Mouse (Mus musculus): ENCODE measurements around the gene Sptb. TPM values are rescaled to one million over a fixed set of nuclear protein-coding genes. Genes with fewer than 3 reads are reported as not detected.

The Sptb gene
- polyA plus RNA-seq, 1 experiment = 18.9 TPM

- DNase-seq (ENCODE audit: low read depth in 1 of 2, low spot score in 2 of 2) = no peak
- TF ChIP-seq CTCF (IDR thresholded peaks at IDR 0.05; ENCODE audit: extremely low read depth, insufficient read depth, insufficient read length, insufficient replicate concordance) (no peak), POLR2A (IDR thresholded peaks at IDR 0.05; ENCODE audit: low read depth, low read length) (no peak)
- Histone ChIP-seq H3K36me3 (ENCODE audit: control insufficient read depth, insufficient read depth, low read length) (peaks cover 10% of the 10 kb centered on the region), H3K4me3 (ENCODE audit: extremely low read depth, insufficient read depth, insufficient read length) (no peak overlapping the region), H3K27me3 (ENCODE audit: control insufficient read depth, insufficient read depth, low read length) (no peaks in the 10 kb centered on the region), H3K4me1 (ENCODE audit: control insufficient read depth, insufficient read depth, insufficient read length) (no peaks in the 10 kb centered on the region), H3K27ac (ENCODE audit: insufficient read depth, low read length) (no peak overlapping the region)
- WGBS = 90% methylated on average over 10 of the region's 10 CpGs
Observed at GRCm38 (mm10) chr12:76571266-76571665, 139.1 kb downstream of the Sptb start.

DNA sequence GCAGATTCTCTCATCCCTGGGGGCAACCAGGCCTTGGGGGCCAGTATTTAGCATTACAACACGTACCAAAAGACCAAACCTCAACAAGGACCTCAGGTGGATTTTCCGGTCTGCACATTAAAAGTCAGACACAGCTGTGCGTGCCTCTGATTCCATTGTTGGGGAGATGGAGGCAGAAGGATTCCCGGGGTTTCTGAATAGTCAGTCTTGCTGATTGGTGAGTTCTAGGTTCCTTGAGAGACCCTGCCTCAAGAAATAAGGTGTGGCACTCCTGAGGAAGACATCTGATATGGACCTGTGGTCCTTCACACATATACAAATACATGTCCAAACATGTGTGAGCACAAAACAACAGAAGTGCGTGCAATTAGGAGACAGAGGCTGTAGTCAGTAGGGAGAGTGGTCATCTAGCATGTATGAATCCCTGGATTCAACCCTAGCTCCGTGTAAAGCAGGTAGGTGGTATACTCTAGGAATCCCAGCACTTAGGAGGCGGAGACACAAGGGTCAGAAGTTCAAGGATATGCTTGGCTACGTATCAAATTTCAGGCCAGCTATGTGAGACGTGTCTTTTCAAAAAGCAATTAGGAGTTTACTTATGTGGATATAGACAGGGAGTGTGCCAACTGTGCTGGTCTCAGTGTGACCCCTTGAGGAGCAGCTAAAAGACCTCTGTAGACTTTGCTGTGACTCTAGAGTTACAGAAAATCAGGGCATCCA is 140.0 kb downstream of the Sptb start:
- Histone ChIP-seq H3K27ac (ENCODE audit: insufficient read depth, low read length) (no peak overlapping the region), H3K27me3 (ENCODE audit: control insufficient read depth, insufficient read depth, low read length) (no peaks in the 10 kb centered on the region), H3K4me3 (ENCODE audit: extremely low read depth, insufficient read depth, insufficient read length) (no peak overlapping the region), H3K36me3 (ENCODE audit: control insufficient read depth, insufficient read depth, low read length) (peaks cover 11% of the 10 kb centered on the region), H3K4me1 (ENCODE audit: control insufficient read depth, insufficient read depth, insufficient read length) (no peaks in the 10 kb centered on the region)
- no peak for DNase-seq (ENCODE audit: low read depth in 1 of 2, low spot score in 2 of 2)
- TF ChIP-seq POLR2A (IDR thresholded peaks at IDR 0.05; ENCODE audit: low read depth, low read length) = no peak
- TF ChIP-seq CTCF (IDR thresholded peaks at IDR 0.05; ENCODE audit: extremely low read depth, insufficient read depth, insufficient read length, insufficient replicate concordance) = no peak
- 88% methylated on average over 9 of the region's 9 CpGs for WGBS

DNA sequence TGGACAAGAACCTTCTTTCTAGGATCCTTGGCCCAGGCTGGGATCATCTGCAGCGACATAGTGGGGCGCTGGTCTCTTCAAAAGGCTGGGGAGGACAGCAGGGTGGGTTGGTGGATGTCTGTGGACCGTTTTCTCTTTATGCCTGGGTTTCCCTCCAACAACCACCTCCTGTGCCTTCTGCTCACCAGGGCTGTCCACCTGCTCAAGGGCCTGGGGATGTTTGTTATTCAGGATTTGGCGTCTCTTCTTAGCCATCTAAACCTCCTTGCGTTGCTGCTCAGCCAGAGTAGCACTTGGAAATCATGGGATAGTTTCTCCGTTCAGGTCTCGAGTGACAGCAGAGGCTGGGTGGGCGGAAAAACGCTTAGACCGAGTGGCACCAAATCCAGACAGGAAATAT is 144.1 kb downstream of the Sptb start:
- Histone ChIP-seq H3K36me3 (ENCODE audit: control insufficient read depth, insufficient read depth, low read length) (peaks cover 10% of the 10 kb centered on the region), H3K27ac (ENCODE audit: insufficient read depth, low read length) (no peak overlapping the region), H3K27me3 (ENCODE audit: control insufficient read depth, insufficient read depth, low read length) (no peaks in the 10 kb centered on the region), H3K4me3 (ENCODE audit: extremely low read depth, insufficient read depth, insufficient read length) (no peak overlapping the region), H3K4me1 (ENCODE audit: control insufficient read depth, insufficient read depth, insufficient read length) (no peaks in the 10 kb centered on the region)
- WGBS = 98% methylated on average over 10 of the region's 10 CpGs
- TF ChIP-seq CTCF (IDR thresholded peaks at IDR 0.05; ENCODE audit: extremely low read depth, insufficient read depth, insufficient read length, insufficient replicate concordance) = no peak
- TF ChIP-seq POLR2A (IDR thresholded peaks at IDR 0.05; ENCODE audit: low read depth, low read length) = no peak
- no peak for DNase-seq (ENCODE audit: low read depth in 1 of 2, low spot score in 2 of 2)

DNA sequence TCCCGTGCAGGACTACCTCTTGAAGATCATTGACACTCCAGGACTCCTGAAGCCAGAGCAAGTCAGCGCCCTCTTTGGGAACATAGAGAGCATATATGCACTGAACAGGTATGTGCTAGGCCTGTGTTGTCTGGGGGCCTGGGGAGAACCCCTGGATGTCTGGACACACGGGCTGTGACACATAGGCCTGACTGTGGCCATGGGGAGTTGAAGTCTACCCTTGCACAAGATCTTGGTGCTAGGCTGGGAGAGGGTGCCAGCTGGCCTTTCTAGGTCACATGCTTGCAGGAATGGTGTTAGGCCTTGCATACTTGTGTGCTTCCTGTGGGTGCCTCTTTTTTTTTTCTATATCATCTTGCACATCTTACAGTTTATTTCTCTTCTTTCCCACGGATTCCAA is 148.2 kb downstream of the Sptb start:
- no peak for DNase-seq (ENCODE audit: low read depth in 1 of 2, low spot score in 2 of 2)
- H3K27me3 ChIP-seq (ENCODE audit: control insufficient read depth, insufficient read depth, low read length) = no peaks in the 10 kb centered on the region
- no peaks in the 10 kb centered on the region for H3K4me1 ChIP-seq (ENCODE audit: control insufficient read depth, insufficient read depth, insufficient read length)
- 82% methylated on average over 4 of the region's 4 CpGs for WGBS
- no peak for TF ChIP-seq POLR2A (IDR thresholded peaks at IDR 0.05; ENCODE audit: low read depth, low read length)
- TF ChIP-seq CTCF (IDR thresholded peaks at IDR 0.05; ENCODE audit: extremely low read depth, insufficient read depth, insufficient read length, insufficient replicate concordance) = no peak
- H3K27ac ChIP-seq (ENCODE audit: insufficient read depth, low read length) = no peak overlapping the region
- H3K36me3 ChIP-seq (ENCODE audit: control insufficient read depth, insufficient read depth, low read length) = peaks cover 10% of the 10 kb centered on the region
- no peak overlapping the region for H3K4me3 ChIP-seq (ENCODE audit: extremely low read depth, insufficient read depth, insufficient read length)

DNA sequence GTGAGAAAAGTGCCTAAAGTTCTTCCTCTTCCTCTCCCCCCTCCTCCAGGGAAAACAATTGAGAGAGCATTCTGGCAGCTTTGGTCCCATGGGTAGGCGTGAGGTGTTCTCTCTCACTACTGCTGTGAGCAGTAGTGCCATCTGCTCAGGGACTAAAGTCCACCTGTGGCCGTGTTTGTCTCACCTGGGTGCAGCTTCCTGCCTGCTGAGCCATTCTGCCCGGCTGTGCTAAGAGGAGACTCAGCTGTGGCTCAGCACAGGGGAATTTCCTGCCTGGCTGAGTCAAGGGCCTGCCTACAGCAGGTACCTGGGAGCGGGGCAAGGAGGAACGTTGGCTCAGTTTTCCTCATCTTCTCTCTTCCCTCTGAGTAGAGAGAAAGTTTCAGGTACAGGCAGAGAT is 152.1 kb downstream of the Sptb start:
- 57% methylated on average over 5 of the region's 5 CpGs for WGBS
- H3K27me3 ChIP-seq (ENCODE audit: control insufficient read depth, insufficient read depth, low read length) = no peaks in the 10 kb centered on the region
- no peaks in the 10 kb centered on the region for H3K36me3 ChIP-seq (ENCODE audit: control insufficient read depth, insufficient read depth, low read length)
- TF ChIP-seq CTCF (IDR thresholded peaks at IDR 0.05; ENCODE audit: extremely low read depth, insufficient read depth, insufficient read length, insufficient replicate concordance) = no peak
- TF ChIP-seq POLR2A (IDR thresholded peaks at IDR 0.05; ENCODE audit: low read depth, low read length) = no peak
- DNase-seq (ENCODE audit: low read depth in 1 of 2, low spot score in 2 of 2) = no peak
- peaks cover 8% of the 10 kb centered on the region; the same call in 1 of the 2 replicates for H3K4me1 ChIP-seq (ENCODE audit: control insufficient read depth, insufficient read depth, insufficient read length)
- H3K27ac ChIP-seq (ENCODE audit: insufficient read depth, low read length) = no peak overlapping the region
- H3K4me3 ChIP-seq (ENCODE audit: extremely low read depth, insufficient read depth, insufficient read length) = no peak overlapping the region

- Histone ChIP-seq H3K4me1 (ENCODE audit: control insufficient read depth, insufficient read depth, insufficient read length) (peaks cover 19% of the 10 kb centered on the region; the same call in 1 of the 2 replicates), H3K4me3 (ENCODE audit: extremely low read depth, insufficient read depth, insufficient read length) (no peak overlapping the region), H3K36me3 (ENCODE audit: control insufficient read depth, insufficient read depth, low read length) (no peaks in the 10 kb centered on the region), H3K27me3 (ENCODE audit: control insufficient read depth, insufficient read depth, low read length) (no peaks in the 10 kb centered on the region), H3K27ac (ENCODE audit: insufficient read depth, low read length) (no peak overlapping the region)
- DNase-seq (ENCODE audit: low read depth in 1 of 2, low spot score in 2 of 2) = no peak
- 84% methylated on average over 6 of the region's 6 CpGs for WGBS
- TF ChIP-seq POLR2A (IDR thresholded peaks at IDR 0.05; ENCODE audit: low read depth, low read length) = no peak
Observed at GRCm38 (mm10) chr12:76556745-76557389, 153.5 kb downstream of the Sptb start.

- peaks cover 21% of the 10 kb centered on the region; the same call in 1 of the 2 replicates for H3K4me1 ChIP-seq (ENCODE audit: control insufficient read depth, insufficient read depth, insufficient read length)
- no peak for DNase-seq (ENCODE audit: low read depth in 1 of 2, low spot score in 2 of 2)
- no peak overlapping the region for H3K4me3 ChIP-seq (ENCODE audit: extremely low read depth, insufficient read depth, insufficient read length)
- no peaks in the 10 kb centered on the region for H3K36me3 ChIP-seq (ENCODE audit: control insufficient read depth, insufficient read depth, low read length)
- 89% methylated on average over 7 of the region's 7 CpGs for WGBS
- no peak for TF ChIP-seq CTCF (IDR thresholded peaks at IDR 0.05; ENCODE audit: extremely low read depth, insufficient read depth, insufficient read length, insufficient replicate concordance)
- no peak for TF ChIP-seq POLR2A (IDR thresholded peaks at IDR 0.05; ENCODE audit: low read depth, low read length)
- H3K27me3 ChIP-seq (ENCODE audit: control insufficient read depth, insufficient read depth, low read length) = no peaks in the 10 kb centered on the region
- H3K27ac ChIP-seq (ENCODE audit: insufficient read depth, low read length) = no peak overlapping the region
Observed at GRCm38 (mm10) chr12:76556187-76556586, 154.2 kb downstream of the Sptb start.

Data from spleen, adult 2 months (tissue).